Comparison of ENCODE assay signal across 8 mouse cellular contexts in the genomic region with DNA sequence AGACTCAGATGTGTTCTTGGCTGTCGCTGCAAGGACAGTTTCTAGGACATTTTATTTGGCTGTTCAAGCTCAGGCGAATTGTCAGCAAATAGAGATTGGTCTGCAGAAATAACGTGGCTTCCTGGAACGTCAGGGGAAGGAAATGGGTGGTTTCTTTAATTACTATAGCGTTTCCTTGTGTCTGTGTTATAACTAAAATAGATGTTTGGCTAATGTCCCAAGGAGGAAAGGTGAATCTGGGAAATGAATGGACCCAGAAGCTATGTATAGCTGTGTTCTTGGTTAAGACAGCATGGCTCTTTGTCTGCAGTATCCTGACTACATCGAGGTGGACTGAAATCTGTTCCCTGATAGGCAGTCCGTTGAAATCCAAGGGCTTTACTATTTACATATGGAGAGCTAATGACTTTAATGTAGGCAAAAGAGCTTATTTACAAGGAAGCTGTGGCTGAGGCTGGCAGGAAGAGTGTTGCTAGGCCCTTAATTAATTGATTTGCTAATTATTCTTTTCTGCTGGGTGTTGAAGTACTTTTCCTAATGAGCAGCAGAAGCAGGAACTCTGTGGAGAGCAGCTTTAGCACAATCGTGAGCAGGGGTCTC.
A peak's percentile ranks its signal among the peaks of the same experiment; 100 is the strongest.
DNase-seq lines count a peak whose midpoint lies in the region; ATAC-seq and TF ChIP-seq lines count a peak whose summit lies in the region.

No protein-coding gene starts in this region.

- TF ChIP-seq POLR2A in limb, embryonic 14.5 days (IDR thresholded peaks at IDR 0.05; ENCODE audit: borderline replicate concordance, extremely low read depth, insufficient read depth, insufficient read length): no peak

- no peak overlapping the region for H3K4me3 ChIP-seq in hindbrain, embryonic 13.5 days
- H3K4me3 ChIP-seq in hindbrain, embryonic 11.5 days (ENCODE audit: low read depth, low read length): no peak overlapping the region
- H3K4me3 ChIP-seq in limb, embryonic 14.5 days (replicated peaks; ENCODE audit: low read length): no peak overlapping the region

- H3K27me3 ChIP-seq in hindbrain, embryonic 13.5 days: no peaks in the 10 kb centered on the region
- H3K27me3 ChIP-seq in hindbrain, embryonic 11.5 days (ENCODE audit: control insufficient read depth, insufficient read depth, low read length): no peaks in the 10 kb centered on the region
- no peaks in the 10 kb centered on the region for H3K27me3 ChIP-seq in limb, embryonic 14.5 days (ENCODE audit: control insufficient read depth, insufficient read depth, low read length)
- no peaks in the 10 kb centered on the region for H3K27me3 ChIP-seq in splenic B cell, adult 2 months (ENCODE audit: control insufficient read depth, insufficient read depth, low read length, poor library complexity, severe bottlenecking)

- ATAC-seq in hindbrain, embryonic 13.5 days (ENCODE audit: low FRiP score): peak; percentile 54; the same call in 1 of the 2 replicates
- no peak for ATAC-seq in hindbrain, embryonic 11.5 days (ENCODE audit: low FRiP score)
- ATAC-seq in limb, embryonic 14.5 days (ENCODE audit: low FRiP score, low read depth): no peak
- no peak for ATAC-seq in erythroid progenitor cell, adult 5-6 weeks (replicated peaks; ENCODE audit: low FRiP score, poor library complexity, severe bottlenecking)

- H3K9ac ChIP-seq in hindbrain, embryonic 13.5 days: no peak overlapping the region
- H3K9ac ChIP-seq in hindbrain, embryonic 11.5 days (ENCODE audit: low read depth, low read length): no peak overlapping the region
- no peak overlapping the region for H3K9ac ChIP-seq in limb, embryonic 14.5 days (ENCODE audit: low read depth, low read length, severe bottlenecking)

- intact Hi-C loops in heart, postnatal 10 days (cut with DNase I): loop anchor here (5.0 kb wide), 2 partner anchors 75 to 120 kb away; no protein-coding TSS in a partner anchor

- peak overlapping the region; percentile 65 for H3K27ac ChIP-seq in hindbrain, embryonic 13.5 days
- no peak overlapping the region for H3K27ac ChIP-seq in hindbrain, embryonic 11.5 days (ENCODE audit: low read depth, low read length)
- H3K27ac ChIP-seq in limb, embryonic 14.5 days (replicated peaks; ENCODE audit: low read depth, low read length): 0 out of 2 replicates have a peak overlapping the region, but pooled peaks have one; percentile 10

- H3K36me3 ChIP-seq in hindbrain, embryonic 13.5 days: no peaks in the 10 kb centered on the region
- no peaks in the 10 kb centered on the region for H3K36me3 ChIP-seq in hindbrain, embryonic 11.5 days (ENCODE audit: control insufficient read depth, insufficient read depth, low read length)
- H3K36me3 ChIP-seq in limb, embryonic 14.5 days (ENCODE audit: control insufficient read depth, insufficient read depth, low read length): no peaks in the 10 kb centered on the region
- H3K36me3 ChIP-seq in splenic B cell, adult 2 months (ENCODE audit: control insufficient read depth, insufficient read depth, low read length, poor library complexity, severe bottlenecking): no peaks in the 10 kb centered on the region

- H3K4me2 ChIP-seq in hindbrain, embryonic 13.5 days: no peak overlapping the region
- H3K4me2 ChIP-seq in hindbrain, embryonic 11.5 days (replicated peaks; ENCODE audit: low read depth, low read length): no peak overlapping the region
- 0 out of 2 replicates have a peak overlapping the region, but pooled peaks have one; percentile 10 for H3K4me2 ChIP-seq in limb, embryonic 14.5 days (replicated peaks; ENCODE audit: low read depth, low read length, severe bottlenecking)

- H3K9me3 ChIP-seq in hindbrain, embryonic 13.5 days: no peaks in the 10 kb centered on the region
- no peaks in the 10 kb centered on the region for H3K9me3 ChIP-seq in hindbrain, embryonic 11.5 days (ENCODE audit: control insufficient read depth, low read length)
- H3K9me3 ChIP-seq in limb, embryonic 14.5 days (ENCODE audit: control insufficient read depth, low read length): no peaks in the 10 kb centered on the region

- no peak for DNase-seq in hindbrain, embryonic 11.5 days (ENCODE audit: low spot score)
- peak; percentile 48 for DNase-seq in adrenal gland, postnatal 14 days
- peak; percentile 59 for DNase-seq in heart, postnatal 10 days
- DNase-seq in limb, embryonic 14.5 days (ENCODE audit: low spot score): peak; percentile 11
- peak; percentile 67 for DNase-seq in splenic B cell, adult 2 months (ENCODE audit: low read depth, low spot score)
- DNase-seq in embryo, embryonic 9.5 days (ENCODE audit: extremely low spot score): no peak

- WGBS in hindbrain, embryonic 13.5 days: 44% methylated on average over 8 of the region's 8 CpGs
- 57% methylated on average over 8 of the region's 8 CpGs for WGBS in hindbrain, embryonic 11.5 days
- WGBS in limb, embryonic 14.5 days: 18% methylated on average over 8 of the region's 8 CpGs

- H3K4me1 ChIP-seq in hindbrain, embryonic 13.5 days (replicated peaks): peaks cover 11% of the 10 kb centered on the region
- H3K4me1 ChIP-seq in hindbrain, embryonic 11.5 days (replicated peaks; ENCODE audit: control insufficient read depth, insufficient read depth, low read length): no peaks in the 10 kb centered on the region; the same call in 1 of the 2 replicates
- 0 out of 2 replicates have a peak, but pooled peaks cover 3% of the 10 kb centered on the region for H3K4me1 ChIP-seq in limb, embryonic 14.5 days (ENCODE audit: control insufficient read depth, insufficient read depth, low read length)

Comparison
In these comparisons a context has a peak if more than half of its experiments do, and no peak if none do; other contexts are left out.
1. DNase-seq: peak in adrenal gland, postnatal 14 days (single experiment), heart, postnatal 10 days (2 of 2), limb, embryonic 14.5 days (single experiment) and splenic B cell, adult 2 months (single experiment); none in hindbrain, embryonic 11.5 days (single experiment) and embryo, embryonic 9.5 days (single experiment).